ENCODE assay signal across 8 mouse cellular contexts in genomic region chr14:56575416-56575815, GRCm38 (mm10). TPM values are rescaled to one million over a fixed set of nuclear protein-coding genes. Genes with fewer than 3 reads are reported as not detected.
DNase-seq lines count a peak whose midpoint lies in the region; ATAC-seq and TF ChIP-seq lines count a peak whose summit lies in the region.

TSS of gene Cenpj (minus strand) at chr14:56575425.
TSS of gene Parp4 (plus strand) at chr14:56575619.

- H3K9ac ChIP-seq in kidney, embryonic 15.5 days: peak within 1 kb of the TSS; percentile 60
- peak within 1 kb of the TSS; percentile 72 for H3K9ac ChIP-seq in liver, adult 2 months (ENCODE audit: low read depth, low read length)

- H3K4me3 ChIP-seq in bone marrow, adult 2 months (replicated peaks; ENCODE audit: control insufficient read depth, low read depth, low read length): peak within 1 kb of the TSS; percentile 93
- H3K4me3 ChIP-seq in embryonic fibroblast, embryonic 13.5 days (ENCODE audit: insufficient read depth, low read length): peak within 1 kb of the TSS; percentile 85
- peak within 1 kb of the TSS; percentile 75 for H3K4me3 ChIP-seq in heart, embryonic 10.5 days
- peak within 1 kb of the TSS; percentile 70 for H3K4me3 ChIP-seq in kidney, embryonic 15.5 days (replicated peaks)
- H3K4me3 ChIP-seq in liver, adult 2 months (ENCODE audit: insufficient read depth, low read depth, low read length): peak within 1 kb of the TSS; percentile 77

- H3K9me3 ChIP-seq in heart, embryonic 10.5 days: no peaks in the 10 kb centered on the region
- no peaks in the 10 kb centered on the region for H3K9me3 ChIP-seq in kidney, embryonic 15.5 days (replicated peaks)

- peak; percentile 95 for DNase-seq in 416B (ENCODE audit: low read depth)
- DNase-seq in heart, embryonic 10.5 days (ENCODE audit: low spot score): peak; percentile 96
- DNase-seq in liver, adult 2 months (ENCODE audit: extremely low read depth, low read depth, low spot score): peak; percentile 91
- DNase-seq in spleen, postnatal 4 days (ENCODE audit: low spot score in 2 of 2): peak; percentile 88 to 91

- peak; percentile 83; the same call in 1 of the 2 replicates for TF ChIP-seq POLR2A in bone marrow, adult 2 months (IDR thresholded peaks at IDR 0.05; ENCODE audit: borderline replicate concordance, control insufficient read depth, low read depth, low read length)
- peak; percentile 81 for TF ChIP-seq POLR2A in embryonic fibroblast, embryonic 13.5 days (IDR thresholded peaks at IDR 0.05; ENCODE audit: low read depth, low read length)
- TF ChIP-seq POLR2A in liver, adult 2 months (IDR thresholded peaks at IDR 0.05; ENCODE audit: extremely low read depth, insufficient read depth, low read length): peak; percentile 39; the same call in 1 of the 2 replicates

- peak within 1 kb of the TSS; percentile 91 for H3K27ac ChIP-seq in bone marrow, adult 2 months (ENCODE audit: control insufficient read depth, insufficient read depth, low read depth, low read length, poor library complexity)
- H3K27ac ChIP-seq in embryonic fibroblast, embryonic 13.5 days (ENCODE audit: insufficient read depth, low read length): no peak within 1 kb of the TSS
- H3K27ac ChIP-seq in heart, embryonic 10.5 days: peak within 1 kb of the TSS; percentile 90
- peak within 1 kb of the TSS; percentile 66 for H3K27ac ChIP-seq in kidney, embryonic 15.5 days
- peak within 1 kb of the TSS; percentile 47 for H3K27ac ChIP-seq in liver, adult 2 months (replicated peaks; ENCODE audit: insufficient read depth, low read depth, low read length)

- TF ChIP-seq CTCF in bone marrow, adult 2 months (IDR thresholded peaks at IDR 0.05; ENCODE audit: control insufficient read depth, insufficient read depth, low read length): no peak
- TF ChIP-seq CTCF in embryonic fibroblast, embryonic 13.5 days (IDR thresholded peaks at IDR 0.05; ENCODE audit: borderline replicate concordance, insufficient read depth, low read length): no peak
- TF ChIP-seq CTCF in liver, adult 2 months (IDR thresholded peaks at IDR 0.05; ENCODE audit: low read depth, low read length): no peak

- H3K4me1 ChIP-seq in bone marrow, adult 2 months (ENCODE audit: control insufficient read depth, insufficient read depth, low read length): no peaks in the 10 kb centered on the region; the same call in 1 of the 2 replicates
- no peaks in the 10 kb centered on the region; the same call in 1 of the 2 replicates for H3K4me1 ChIP-seq in embryonic fibroblast, embryonic 13.5 days (ENCODE audit: control insufficient read depth, insufficient read depth, low read length)
- peaks cover 28% of the 10 kb centered on the region for H3K4me1 ChIP-seq in heart, embryonic 10.5 days
- peaks cover 18% of the 10 kb centered on the region for H3K4me1 ChIP-seq in kidney, embryonic 15.5 days
- peaks cover 7% of the 10 kb centered on the region for H3K4me1 ChIP-seq in liver, adult 2 months (ENCODE audit: control insufficient read depth, insufficient read depth, low read length)

- H3K79me2 ChIP-seq in liver, adult 2 months (ENCODE audit: control insufficient read depth, insufficient read depth, low read length): peaks cover 14% of the 10 kb centered on the region; the same call in 1 of the 2 replicates

- under 1% methylated on average over 24 of the region's 24 CpGs for WGBS in bone marrow, adult 2 months
- under 1% methylated on average over 24 of the region's 24 CpGs for WGBS in heart, embryonic 10.5 days
- WGBS in kidney, embryonic 15.5 days: under 1% methylated on average over 24 of the region's 24 CpGs
- WGBS in liver, adult 2 months: under 1% methylated on average over 24 of the region's 24 CpGs

- peak; percentile 85 for ATAC-seq in kidney, embryonic 15.5 days (replicated peaks; ENCODE audit: low FRiP score)
- ATAC-seq in monocyte, adult 5-6 weeks (replicated peaks; ENCODE audit: insufficient number of reproducible peaks, low FRiP score, low TSS enrichment, poor library complexity, severe bottlenecking): peak; percentile 83

- H3K4me2 ChIP-seq in kidney, embryonic 15.5 days: peak within 1 kb of the TSS; percentile 78

- H3K36me3 ChIP-seq in heart, embryonic 10.5 days: peaks cover 2% of the 10 kb centered on the region; the same call in 1 of the 2 replicates
- no peaks in the 10 kb centered on the region for H3K36me3 ChIP-seq in kidney, embryonic 15.5 days
- H3K36me3 ChIP-seq in liver, adult 2 months (ENCODE audit: control insufficient read depth, insufficient read depth, low read length): 0 out of 2 replicates have a peak, but pooled peaks cover 2% of the 10 kb centered on the region

- H3K27me3 ChIP-seq in heart, embryonic 10.5 days (ENCODE audit: insufficient read depth, poor library complexity, severe bottlenecking): no peaks in the 10 kb centered on the region
- H3K27me3 ChIP-seq in kidney, embryonic 15.5 days: no peaks in the 10 kb centered on the region
- no peaks in the 10 kb centered on the region for H3K27me3 ChIP-seq in liver, adult 2 months (ENCODE audit: control insufficient read depth, insufficient read depth, low read length)

RNA-seq across cellular contexts. Expression of gene Cenpj, which starts in this region (rescaled TPM):
- polyA plus RNA-seq in bone marrow, adult 2 months (2011; ENCODE audit: insufficient read depth, insufficient read length, low replicate concordance, missing spikeins): 9.5 and 21.1 TPM in 2 replicates
- 11.7 and 12.1 TPM in 2 replicates for polyA plus RNA-seq in embryonic fibroblast, embryonic 13.5 days (2011; ENCODE audit: insufficient read length, low read depth, missing spikeins)
- 12.6 and 12.9 TPM in 2 replicates for polyA plus RNA-seq in heart, embryonic 10.5 days (2016; fragmentation: Nextera tagmentation; extraction: Ambion mirVana)
- polyA plus RNA-seq in kidney, embryonic 15.5 days (2015; fragmentation: Nextera tagmentation; extraction: Ambion mirVana): 11.4 and 11.6 TPM in 2 replicates
- 1.4 and 4.1 TPM in 2 replicates for total RNA-seq in liver, adult 2 months (2014; rRNA removed)
- polyA plus RNA-seq in liver, adult 2 months (2012; rRNA removed): 0.54 and 0.67 TPM in 2 replicates
- total RNA-seq in monocyte, adult 5-6 weeks (2017): 4.6 to 23.2 TPM (median 12.0 TPM) in 3 replicates

RNA-seq across cellular contexts. Expression of gene Parp4, which starts in this region (rescaled TPM):
- 12.8 and 28.4 TPM in 2 replicates for polyA plus RNA-seq in bone marrow, adult 2 months (2011; ENCODE audit: insufficient read depth, insufficient read length, low replicate concordance, missing spikeins)
- polyA plus RNA-seq in embryonic fibroblast, embryonic 13.5 days (2011; ENCODE audit: insufficient read length, low read depth, missing spikeins): 16.8 and 20.5 TPM in 2 replicates
- 6.4 and 9.7 TPM in 2 replicates for polyA plus RNA-seq in heart, embryonic 10.5 days (2016; fragmentation: Nextera tagmentation; extraction: Ambion mirVana)
- 5.1 and 8.0 TPM in 2 replicates for polyA plus RNA-seq in kidney, embryonic 15.5 days (2015; fragmentation: Nextera tagmentation; extraction: Ambion mirVana)
- 7.8 and 8.0 TPM in 2 replicates for total RNA-seq in liver, adult 2 months (2014; rRNA removed)
- polyA plus RNA-seq in liver, adult 2 months (2012; rRNA removed): 1.8 and 2.6 TPM in 2 replicates
- 15.6 to 41.4 TPM (median 18.2 TPM) in 3 replicates for total RNA-seq in monocyte, adult 5-6 weeks (2017)
